Mouse (Mus musculus) myocyte (in vitro differentiated cells): ENCODE results near the gene Ttll12.

Experiments used
- E2F4 ChIP-seq: IDR thresholded peaks from one replicate; pipeline ENCODE4 v1.6.1; 2011; ENCODE audit warnings: mild to moderate bottlenecking, control low read depth, moderate library complexity; ENCODE audit not compliant: insufficient read depth
- MAX ChIP-seq: IDR thresholded peaks from one replicate; pipeline ENCODE4 v1.6.1; 2011; ENCODE audit warnings: low read depth, mild to moderate bottlenecking, control low read depth
- POLR2A ChIP-seq: IDR thresholded peaks from one replicate; pipeline ENCODE4 v1.6.1; 2011; ENCODE audit warnings: low read depth, mild to moderate bottlenecking, control low read depth, moderate library complexity; ENCODE audit not compliant: insufficient read length
- POLR2AphosphoS2 ChIP-seq: IDR thresholded peaks from one replicate; pipeline ENCODE4 v1.6.1; 2011; ENCODE audit warnings: low read depth, control low read depth; ENCODE audit not compliant: insufficient read length
- REST ChIP-seq: IDR thresholded peaks from one replicate; pipeline ENCODE4 v1.6.1; 2011; ENCODE audit warnings: mild to moderate bottlenecking, control low read depth, moderate library complexity; ENCODE audit not compliant: insufficient read depth, insufficient read length
- SRF ChIP-seq: IDR thresholded peaks from one replicate; pipeline ENCODE4 v1.6.1; 2011; ENCODE audit warnings: low read depth; ENCODE audit not compliant: control insufficient read depth, insufficient read length
- TCF12 ChIP-seq: IDR thresholded peaks from one replicate; pipeline ENCODE4 v1.6.1; 2011; ENCODE audit warnings: mild to moderate bottlenecking, control low read depth; ENCODE audit not compliant: poor library complexity, insufficient read depth, severe bottlenecking
- TCF3 ChIP-seq: IDR thresholded peaks from one replicate; pipeline ENCODE4 v1.6.1; 2011; ENCODE audit warnings: low read depth, control low read depth; ENCODE audit not compliant: insufficient read length
- USF1 ChIP-seq: IDR thresholded peaks from one replicate; pipeline ENCODE4 v1.6.1; 2011; ENCODE audit warnings: low read depth, mild to moderate bottlenecking, control low read depth, moderate library complexity

DNA sequence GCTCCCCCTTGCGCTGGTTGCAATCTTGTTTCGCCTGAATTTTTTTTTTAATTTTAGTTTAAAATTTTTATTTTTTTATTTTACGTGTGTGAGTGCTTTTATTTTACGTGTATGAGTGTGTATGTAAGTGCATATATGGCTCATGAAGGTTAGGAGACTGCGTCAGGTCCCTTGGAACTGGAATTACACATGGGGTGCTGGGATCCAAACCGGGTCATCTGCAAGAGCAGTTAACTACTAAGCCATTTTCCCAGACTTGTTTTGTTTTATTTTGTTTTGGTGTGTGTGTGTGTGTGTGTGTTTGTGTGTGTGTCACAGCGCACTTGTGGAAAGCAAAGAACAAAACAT lies 381 bp upstream of the Ttll12 start:
- TF ChIP-seq POLR2A, result no peak
- TF ChIP-seq POLR2AphosphoS2, result no peak
- TF ChIP-seq TCF3, result no peak
- TF ChIP-seq SRF, result no peak
- no peak for TF ChIP-seq TCF12
- no peak for TF ChIP-seq MAX
- TF ChIP-seq E2F4, result no peak
- TF ChIP-seq REST, result no peak
- no peak for TF ChIP-seq USF1
